Mouse (Mus musculus) hindbrain, embryonic 13.5 days (tissue): Measurements from ENCODE around the gene Scel. TPM values are rescaled to one million over a fixed set of nuclear protein-coding genes. Genes with fewer than 3 reads are reported as not detected.
"Not testable (repeated sequence)": the region's sequence is repeated elsewhere in the genome, so short reads cannot be mapped to it uniquely, and the experiment has no call there.

Source experiments
- ATAC-seq: fragments of 200-750 bp; cut with Nextera tagmentation; 2 replicates; pipeline ENCODE4 v1.8.0; 2017; ENCODE audit warnings: moderate TSS enrichment; ENCODE audit not compliant: low FRiP score
- H3K27ac ChIP-seq: fragments of 300-500 bp; sonication (generic); 2 replicates; pipeline ENCODE4 v1.5.1; 2015; ENCODE audit warnings: inconsistent platforms, mild to moderate bottlenecking, moderate library complexity
- H3K27me3 ChIP-seq: fragments of 300-500 bp; sonication (generic); 2 replicates; pipeline ENCODE4 v1.6.1; 2015; ENCODE audit warnings: mild to moderate bottlenecking, inconsistent platforms
- H3K36me3 ChIP-seq: fragments of 300-500 bp; sonication (generic); 2 replicates; pipeline ENCODE4 v1.6.1; 2015; ENCODE audit warnings: mild to moderate bottlenecking, inconsistent platforms
- H3K4me1 ChIP-seq: fragments of 300-500 bp; sonication (generic); replicated peaks from 2 replicates; pipeline ENCODE4 v1.6.1; 2015; ENCODE audit warnings: inconsistent platforms
- H3K4me2 ChIP-seq: fragments of 300-500 bp; sonication (generic); 2 replicates; pipeline ENCODE4 v1.6.1; 2015; ENCODE audit warnings: inconsistent platforms, mild to moderate bottlenecking, moderate library complexity
- H3K4me3 ChIP-seq: fragments of 300-500 bp; sonication (generic); 2 replicates; pipeline ENCODE4 v1.5.1; 2015; ENCODE audit warnings: mild to moderate bottlenecking, inconsistent platforms
- H3K9ac ChIP-seq: fragments of 300-500 bp; sonication (generic); 2 replicates; pipeline ENCODE4 v1.6.1; 2015; ENCODE audit warnings: mild to moderate bottlenecking, inconsistent platforms
- H3K9me3 ChIP-seq: fragments of 300-500 bp; sonication (generic); 2 replicates; pipeline ENCODE4 v1.6.1; 2016; ENCODE audit warnings: inconsistent platforms
- WGBS: fragments of 180-500 bp; shearing (Covaris S2); methylation state at CpG from one replicate; pipeline ENCODE4 v1.1.7; 2015; 5-methylcytosine and 5-hydroxymethylcytosine counted together
- polyA plus RNA-seq: library from polyadenylated mRNA; unstranded; fragments of >200 nt; fragmentation: Nextera tagmentation; extraction: Ambion mirVana; gene quantifications from 2 replicates; pipeline ENCODE4 v1.2.1, GENCODE M21; 2015

The Scel gene
- 0.08 and 0.16 TPM in 2 replicates for polyA plus RNA-seq

- Histone ChIP-seq H3K4me3 (no peak within 1 kb of the TSS), H3K36me3 (no peaks in the 10 kb centered on the region), H3K4me1 (peaks cover 13% of the 10 kb centered on the region), H3K9ac (0 out of 2 replicates have a peak within 1 kb of the TSS, but pooled peaks have one; percentile 24), H3K27ac (no peak within 1 kb of the TSS), H3K27me3 (no peaks in the 10 kb centered on the region), H3K9me3 (no peaks in the 10 kb centered on the region), H3K4me2 (peak within 1 kb of the TSS; percentile 41)
- 18% methylated on average over 14 of the region's 14 CpGs for WGBS
- no peak for ATAC-seq
Measured at GRCm38 (mm10) chr14:103512802-103513472, at the start of gene Scel. TSS of gene Scel (plus strand) at chr14:103513342.

GRCm38 (mm10) chr14:103468691-103469463 is 44.3 kb upstream of the Scel start:
- H3K4me2 ChIP-seq, result no peak overlapping the region
- H3K4me1 ChIP-seq, result peaks cover 21% of the 10 kb centered on the region
- 83% methylated on average over 12 of the region's 12 CpGs for WGBS
- H3K9me3 ChIP-seq, result no peaks in the 10 kb centered on the region
- no peak overlapping the region for H3K9ac ChIP-seq
- H3K27me3 ChIP-seq, result no peaks in the 10 kb centered on the region
- no peak for ATAC-seq
- no peak overlapping the region for H3K4me3 ChIP-seq
- no peak overlapping the region for H3K27ac ChIP-seq
- H3K36me3 ChIP-seq, result no peaks in the 10 kb centered on the region

GRCm38 (mm10) chr14:103469464-103470015 is 43.6 kb upstream of the Scel start:
- H3K27me3 ChIP-seq, result no peaks in the 10 kb centered on the region
- peak overlapping the region; percentile 14; the same call in 1 of the 2 replicates for H3K4me3 ChIP-seq
- no peak overlapping the region for H3K27ac ChIP-seq
- H3K9me3 ChIP-seq, result no peaks in the 10 kb centered on the region
- WGBS, result 63% methylated on average over 12 of the region's 12 CpGs
- H3K9ac ChIP-seq, result no peak overlapping the region
- H3K36me3 ChIP-seq, result no peaks in the 10 kb centered on the region
- peak; percentile 79 for ATAC-seq
- H3K4me2 ChIP-seq, result peak overlapping the region; percentile 38
- peaks cover 23% of the 10 kb centered on the region for H3K4me1 ChIP-seq

GRCm38 (mm10) chr14:103471074-103471778 is 41.9 kb upstream of the Scel start:
- ATAC-seq, result no peak
- Histone ChIP-seq H3K4me2 (no peak overlapping the region), H3K4me3 (no peak overlapping the region), H3K27me3 (no peaks in the 10 kb centered on the region), H3K4me1 (peaks cover 23% of the 10 kb centered on the region), H3K9ac (no peak overlapping the region), H3K36me3 (no peaks in the 10 kb centered on the region), H3K27ac (no peak overlapping the region), H3K9me3 (no peaks in the 10 kb centered on the region)
- 51% methylated on average over 3 of the region's 3 CpGs for WGBS

- peak; percentile 55 for ATAC-seq
- Histone ChIP-seq H3K9me3 (no peaks in the 10 kb centered on the region), H3K9ac (no peak overlapping the region), H3K4me3 (no peak overlapping the region), H3K36me3 (no peaks in the 10 kb centered on the region), H3K4me1 (peaks cover 23% of the 10 kb centered on the region), H3K27ac (peak overlapping the region; percentile 35; the same call in 1 of the 2 replicates), H3K27me3 (no peaks in the 10 kb centered on the region), H3K4me2 (no peak overlapping the region)
- 44% methylated on average over 7 of the region's 7 CpGs for WGBS
Measured at GRCm38 (mm10) chr14:103471806-103472553, 41.2 kb upstream of the Scel start.

- no peak; the same call in 1 of the 2 replicates for ATAC-seq
- Histone ChIP-seq H3K27me3 (no peaks in the 10 kb centered on the region), H3K9me3 (no peaks in the 10 kb centered on the region), H3K9ac (no peak overlapping the region), H3K4me1 (peaks cover 23% of the 10 kb centered on the region), H3K4me3 (no peak overlapping the region), H3K36me3 (no peaks in the 10 kb centered on the region), H3K27ac (0 out of 2 replicates have a peak overlapping the region, but pooled peaks have one; percentile 35), H3K4me2 (no peak overlapping the region)
- 62% methylated on average over 2 of the region's 2 CpGs for WGBS
Measured at GRCm38 (mm10) chr14:103472554-103472905, 40.6 kb upstream of the Scel start.

GRCm38 (mm10) chr14:103475312-103475711 is 37.8 kb upstream of the Scel start:
- no peak for ATAC-seq
- no peaks in the 10 kb centered on the region for H3K27me3 ChIP-seq
- no peak overlapping the region for H3K4me2 ChIP-seq
- H3K9ac ChIP-seq, result no peak overlapping the region
- H3K9me3 ChIP-seq, result no peaks in the 10 kb centered on the region
- H3K4me1 ChIP-seq, result peaks cover 19% of the 10 kb centered on the region
- no peak overlapping the region for H3K27ac ChIP-seq
- WGBS, result 74% methylated on average over 7 of the region's 7 CpGs
- H3K36me3 ChIP-seq, result no peaks in the 10 kb centered on the region
- H3K4me3 ChIP-seq, result no peak overlapping the region

- H3K9me3 ChIP-seq, H3K4me3 ChIP-seq, ATAC-seq, H3K36me3 ChIP-seq, H3K9ac ChIP-seq, H3K27me3 ChIP-seq, H3K27ac ChIP-seq, H3K4me2 ChIP-seq: not testable (repeated sequence)
- WGBS, result 86% methylated on average over 3 of the region's 3 CpGs
- H3K4me1 ChIP-seq, result peaks cover 15% of the 10 kb centered on the region
Measured at GRCm38 (mm10) chr14:103476232-103476631, 36.9 kb upstream of the Scel start.

- H3K4me3 ChIP-seq, result no peak overlapping the region
- H3K9me3 ChIP-seq, result no peaks in the 10 kb centered on the region
- no peak overlapping the region for H3K27ac ChIP-seq
- peaks cover 5% of the 10 kb centered on the region for H3K4me1 ChIP-seq
- H3K9ac ChIP-seq, result no peak overlapping the region
- H3K36me3 ChIP-seq, result no peaks in the 10 kb centered on the region
- H3K4me2 ChIP-seq, result no peak overlapping the region
- H3K27me3 ChIP-seq, result no peaks in the 10 kb centered on the region
- no peak for ATAC-seq
- 91% methylated on average over 3 of the region's 3 CpGs for WGBS
Measured at GRCm38 (mm10) chr14:103477281-103477680, 35.9 kb upstream of the Scel start.

GRCm38 (mm10) chr14:103477959-103478358 is 35.2 kb upstream of the Scel start:
- no peaks in the 10 kb centered on the region for H3K36me3 ChIP-seq
- no peaks in the 10 kb centered on the region for H3K9me3 ChIP-seq
- H3K27me3 ChIP-seq, result no peaks in the 10 kb centered on the region
- H3K4me1 ChIP-seq, result peaks cover 3% of the 10 kb centered on the region; the same call in 1 of the 2 replicates
- no peak overlapping the region for H3K4me3 ChIP-seq
- H3K27ac ChIP-seq, result no peak overlapping the region
- no peak overlapping the region for H3K9ac ChIP-seq
- no peak overlapping the region for H3K4me2 ChIP-seq
- no peak for ATAC-seq
- 86% methylated on average over 2 of the region's 2 CpGs for WGBS

- no peaks in the 10 kb centered on the region for H3K27me3 ChIP-seq
- H3K9ac ChIP-seq, result no peak overlapping the region
- no peaks in the 10 kb centered on the region for H3K4me1 ChIP-seq
- H3K4me2 ChIP-seq, result no peak overlapping the region
- H3K36me3 ChIP-seq, result no peaks in the 10 kb centered on the region
- no peak overlapping the region for H3K4me3 ChIP-seq
- H3K27ac ChIP-seq, result no peak overlapping the region
- WGBS, result 63% methylated on average over 7 of the region's 7 CpGs
- ATAC-seq, result no peak
- H3K9me3 ChIP-seq, result no peaks in the 10 kb centered on the region
Measured at GRCm38 (mm10) chr14:103479446-103479845, 33.7 kb upstream of the Scel start.
